Mouse (Mus musculus) CD4-positive, CD25-positive, alpha-beta regulatory T cell, adult 4 months (primary cell): ENCODE results near the gene Wipf3. TPM values are rescaled to one million over a fixed set of nuclear protein-coding genes. Genes with fewer than 3 reads are reported as not detected.

Experiments used
- ATAC-seq: one replicate; pipeline ENCODE4 v1.8.0; 2017
- polyA plus RNA-seq, 2 experiments: library from polyadenylated mRNA; unstranded; fragments of 100-300 nt; shearing (Covaris generic); gene quantifications; one replicate each; pipeline ENCODE4 v1.2.1; 2017

Gene Wipf3
- polyA plus RNA-seq, 2 experiments from 2014 or later, result not detected

GRCm38 (mm10) chr6:54432806-54433545 lies 3.6 kb downstream of the Wipf3 start:
- no peak for ATAC-seq

DNA sequence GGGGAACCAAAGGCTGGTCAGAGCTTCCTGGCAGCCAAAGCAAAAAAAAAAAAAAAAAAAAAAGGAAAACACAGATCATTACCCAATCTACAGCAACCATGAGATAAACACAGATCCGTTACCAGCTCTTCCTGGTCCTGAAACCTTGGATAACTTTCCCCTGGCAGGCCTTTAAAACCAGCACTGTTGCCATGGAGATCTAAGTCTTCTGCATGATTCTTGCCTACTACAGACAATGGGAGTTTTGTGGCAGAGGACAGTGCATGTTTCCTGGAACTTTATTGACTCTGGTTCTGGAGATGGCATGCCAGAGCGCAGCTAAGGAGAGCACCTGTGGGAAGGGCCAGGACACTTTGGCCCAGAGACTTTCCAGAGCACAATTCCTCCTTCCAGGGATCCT lies 4.8 kb downstream of the Wipf3 start:
- no peak for ATAC-seq

DNA sequence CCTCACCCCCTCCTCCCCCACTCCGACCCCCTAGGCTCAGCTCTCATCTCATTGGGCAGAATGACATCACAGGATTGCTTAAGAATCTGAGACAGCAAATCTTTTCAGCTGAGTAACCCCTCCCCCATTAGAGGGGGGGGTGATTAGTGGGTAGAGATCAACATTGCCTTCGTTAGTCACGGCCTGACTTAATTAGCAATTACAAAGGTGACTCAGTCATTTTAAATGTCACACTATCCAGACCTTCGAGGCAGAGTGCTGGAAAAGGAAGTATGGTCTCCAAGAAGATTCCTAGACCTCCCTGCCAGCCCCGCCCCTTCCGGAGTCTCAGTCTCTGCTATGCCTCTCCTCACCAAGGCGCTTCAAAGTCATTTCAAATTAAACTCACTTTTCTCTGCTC lies 6.3 kb downstream of the Wipf3 start:
- ATAC-seq, result no peak

DNA sequence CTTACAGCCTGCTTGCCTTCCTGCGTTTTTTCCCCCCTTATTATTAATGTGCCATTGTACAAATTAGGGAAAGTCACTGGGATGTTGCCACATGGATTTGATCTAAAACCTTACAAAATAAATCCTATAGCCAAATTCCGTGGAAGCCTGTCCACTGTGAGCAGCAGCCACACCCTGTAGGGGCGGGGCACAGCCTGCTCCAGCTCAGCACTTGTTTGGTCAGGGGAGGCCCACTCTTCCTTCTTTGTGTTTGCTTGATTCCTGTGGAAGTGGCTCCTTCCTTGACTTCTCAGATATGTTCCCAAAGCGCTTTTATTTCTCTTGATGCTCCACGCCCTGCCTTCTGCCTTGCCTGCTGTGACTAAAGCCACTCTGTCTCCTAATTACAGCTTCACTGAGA lies 6.9 kb downstream of the Wipf3 start:
- no peak for ATAC-seq

DNA sequence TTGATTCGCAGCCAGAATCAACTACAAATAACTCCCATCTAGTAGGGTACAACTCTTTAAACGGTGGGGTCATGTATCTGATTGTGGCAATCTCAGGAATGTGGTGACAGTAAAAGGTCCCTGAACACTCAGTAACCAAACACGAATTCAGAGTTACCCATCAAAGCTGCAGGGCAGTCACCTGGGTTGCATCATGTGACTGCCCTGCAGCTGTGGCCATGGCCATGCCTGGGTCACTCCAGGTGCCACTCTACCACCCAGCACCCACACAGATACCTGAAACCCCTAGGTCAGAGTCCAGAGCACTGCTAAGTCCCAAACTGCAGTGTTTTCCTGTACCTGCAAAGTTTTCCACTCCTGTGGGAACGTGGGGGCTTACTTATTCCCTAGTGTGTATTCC lies 9.1 kb downstream of the Wipf3 start:
- ATAC-seq, result no peak

- no peak for ATAC-seq
Observed at GRCm38 (mm10) chr6:54440658-54441057, 11.3 kb downstream of the Wipf3 start.

DNA sequence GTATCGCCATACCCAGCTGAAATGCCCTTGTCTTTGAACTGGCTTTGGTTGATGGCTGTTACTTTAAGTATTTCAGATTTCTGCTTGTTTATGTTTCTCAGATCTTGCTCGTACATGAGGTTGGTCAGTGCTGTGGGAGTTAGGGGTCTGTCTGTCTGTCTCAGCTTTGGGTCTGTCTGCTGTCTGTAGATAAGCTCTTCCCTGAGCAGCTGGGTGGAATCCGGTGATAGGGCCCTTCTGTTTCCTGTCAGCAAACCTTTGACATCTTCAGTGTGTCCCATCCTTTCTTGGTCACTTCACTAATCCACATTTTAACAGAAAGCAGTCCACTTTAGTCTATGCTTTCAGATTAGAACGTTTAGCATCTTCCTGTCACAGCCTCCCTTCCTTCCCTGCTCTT lies 14.3 kb downstream of the Wipf3 start:
- no peak for ATAC-seq

DNA sequence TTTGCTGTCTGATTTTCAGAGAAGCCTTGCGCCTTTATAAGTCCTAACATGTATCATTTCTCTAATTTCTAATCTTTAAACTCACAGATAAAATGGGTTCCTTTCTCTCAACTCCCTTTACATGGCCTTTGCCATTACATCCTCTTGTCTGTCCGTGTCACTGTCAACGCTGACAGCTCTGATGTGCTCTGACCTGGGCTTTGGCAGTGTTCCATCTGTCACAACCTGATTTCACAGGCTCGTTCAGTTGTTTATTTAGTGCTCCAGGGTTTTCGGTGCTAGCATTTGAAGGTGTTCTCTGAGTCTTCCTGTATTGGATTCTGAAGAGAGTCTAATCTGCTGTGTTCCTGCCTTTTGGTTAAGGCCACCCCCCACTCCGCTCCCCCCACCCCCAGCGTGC lies 14.7 kb downstream of the Wipf3 start:
- no peak for ATAC-seq

GRCm38 (mm10) chr6:54445249-54445818 lies 15.9 kb downstream of the Wipf3 start:
- ATAC-seq, result no peak

DNA sequence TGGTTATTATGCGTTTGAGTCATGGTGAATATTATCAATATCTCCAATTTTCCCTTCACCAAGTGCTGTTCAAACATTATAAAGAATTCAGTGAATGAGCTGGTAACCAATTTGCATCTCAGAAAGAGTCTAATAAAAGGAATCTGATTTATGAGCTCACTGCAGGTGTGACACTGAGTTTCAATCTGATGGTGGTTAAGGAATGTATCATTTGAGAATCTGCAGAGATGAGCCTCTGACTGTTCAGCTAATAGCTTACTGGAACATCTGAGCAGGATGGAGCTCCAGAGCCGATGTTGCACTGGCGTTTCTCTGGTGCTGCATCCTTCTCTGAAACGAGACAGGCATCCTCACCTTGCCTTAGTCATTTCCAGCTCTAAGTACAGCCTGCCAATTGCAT lies 17.9 kb downstream of the Wipf3 start:
- ATAC-seq, result no peak

- ATAC-seq, result no peak
Observed at GRCm38 (mm10) chr6:54459661-54460060, 30.3 kb downstream of the Wipf3 start.

DNA sequence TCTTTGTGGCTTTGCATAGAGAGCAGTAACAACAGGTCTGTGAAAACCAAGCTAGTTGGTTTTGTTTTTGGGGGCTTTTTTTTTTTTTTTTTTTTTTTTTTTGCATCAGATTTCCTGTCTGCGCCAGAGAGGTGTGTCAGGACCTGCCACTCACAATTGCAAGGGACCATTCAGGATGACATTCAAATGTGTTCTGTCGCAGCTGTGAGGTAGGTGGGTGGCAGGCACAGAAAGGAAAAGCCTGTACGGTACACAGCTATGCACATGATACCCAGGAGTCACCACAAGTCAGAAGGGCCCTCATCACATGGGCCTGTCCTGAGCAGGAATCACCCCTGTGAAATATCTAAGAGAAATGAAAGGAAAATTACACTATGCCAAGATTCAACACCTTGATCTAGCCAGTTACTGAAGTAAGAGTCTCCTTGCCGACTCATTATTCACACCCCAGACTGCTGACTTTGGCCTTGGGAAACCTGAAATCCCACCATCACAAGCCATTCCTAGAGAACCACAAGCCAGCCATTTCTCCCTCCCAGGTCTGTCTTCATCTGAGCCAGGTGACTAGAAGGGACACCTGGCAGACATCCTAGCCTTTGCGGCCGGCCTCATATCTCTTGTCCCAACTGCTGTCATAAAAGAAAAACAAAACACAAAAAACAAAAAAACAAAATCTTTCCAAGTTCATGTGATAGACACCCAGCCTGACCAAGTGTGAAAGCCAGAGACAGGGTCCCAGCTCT lies 30.9 kb downstream of the Wipf3 start:
- no peak for ATAC-seq

GRCm38 (mm10) chr6:54460915-54461671 lies 31.7 kb downstream of the Wipf3 start:
- no peak for ATAC-seq

DNA sequence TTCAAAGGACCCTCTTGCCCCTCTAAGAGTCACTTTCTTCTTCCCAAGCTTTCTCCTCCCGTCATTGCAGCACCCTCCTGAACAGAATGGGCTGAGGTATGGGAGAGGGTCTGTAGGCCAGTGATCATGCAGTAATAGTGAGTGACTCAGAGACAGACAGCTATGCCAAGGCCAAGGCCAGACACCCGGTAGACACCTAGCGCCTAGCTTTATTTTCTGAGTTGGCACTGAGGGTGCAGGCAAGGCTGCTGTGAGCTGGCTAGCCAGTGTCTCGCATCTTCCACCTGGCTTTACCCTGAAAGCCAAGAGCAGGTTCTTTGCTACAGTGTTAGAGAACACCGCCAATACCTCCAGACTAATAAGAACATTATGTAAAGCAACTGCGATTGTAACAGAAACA lies 33.4 kb downstream of the Wipf3 start:
- no peak for ATAC-seq

DNA sequence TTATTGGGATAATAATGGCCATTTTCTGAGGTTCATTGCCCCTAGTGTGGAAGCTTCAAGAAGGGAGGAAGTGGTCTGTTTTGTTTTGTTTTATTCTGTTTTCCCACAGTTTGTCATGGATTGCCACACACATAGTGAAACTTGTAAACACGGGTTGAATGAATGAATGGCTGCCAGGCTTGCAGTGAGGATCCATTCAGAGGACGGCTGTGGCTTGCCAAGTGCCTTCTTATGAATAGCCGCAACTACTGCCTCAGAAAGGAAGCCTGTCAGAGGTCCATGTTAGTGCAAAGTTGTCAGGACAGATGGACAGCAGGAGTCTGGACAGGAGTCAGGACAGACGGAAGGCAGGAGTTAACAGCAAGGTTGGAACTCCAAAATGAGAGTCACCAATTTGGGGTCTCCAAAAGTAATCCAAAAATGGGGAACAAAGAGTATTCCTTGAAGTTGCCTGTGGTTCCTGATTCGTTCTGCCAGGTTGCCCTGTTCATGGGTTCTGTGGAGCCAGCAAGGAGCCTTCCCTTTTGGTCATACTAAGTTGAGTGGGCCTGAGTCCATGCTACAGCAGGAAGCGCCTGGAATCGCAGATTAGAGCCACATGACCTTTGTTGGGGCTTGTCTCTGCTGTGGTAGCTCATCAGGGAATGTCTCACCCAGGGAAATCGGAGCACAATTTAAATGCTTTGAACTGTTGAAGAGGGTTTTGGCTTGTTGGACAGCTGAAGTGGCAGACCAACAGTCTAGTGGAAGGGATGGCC lies 34.5 kb downstream of the Wipf3 start:
- ATAC-seq, result no peak

GRCm38 (mm10) chr6:54464926-54465325 lies 35.5 kb downstream of the Wipf3 start:
- ATAC-seq, result no peak

DNA sequence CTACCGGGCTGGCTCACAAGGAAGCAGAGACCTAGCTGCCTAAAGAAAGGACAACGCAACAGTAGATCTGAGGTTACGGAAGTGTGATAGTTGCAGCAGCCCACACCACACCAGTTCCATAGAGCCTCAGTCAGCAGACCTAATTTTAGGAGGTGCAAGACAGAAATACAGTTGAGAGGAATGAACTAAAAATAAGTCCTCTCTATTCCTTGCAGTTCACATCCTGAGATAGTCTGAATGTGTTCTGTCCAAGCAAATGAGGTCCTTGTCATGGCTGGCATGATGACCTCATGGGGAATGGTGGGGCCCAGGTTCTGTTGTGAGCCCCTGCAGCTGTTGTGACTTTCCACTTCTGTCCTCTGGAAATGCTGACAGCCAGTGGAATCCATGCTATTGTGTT lies 38.0 kb downstream of the Wipf3 start:
- no peak for ATAC-seq

- no peak for ATAC-seq
Observed at GRCm38 (mm10) chr6:54471866-54472265, 42.5 kb downstream of the Wipf3 start.

- ATAC-seq, result no peak
Observed at GRCm38 (mm10) chr6:54472846-54473715, 43.7 kb downstream of the Wipf3 start.

DNA sequence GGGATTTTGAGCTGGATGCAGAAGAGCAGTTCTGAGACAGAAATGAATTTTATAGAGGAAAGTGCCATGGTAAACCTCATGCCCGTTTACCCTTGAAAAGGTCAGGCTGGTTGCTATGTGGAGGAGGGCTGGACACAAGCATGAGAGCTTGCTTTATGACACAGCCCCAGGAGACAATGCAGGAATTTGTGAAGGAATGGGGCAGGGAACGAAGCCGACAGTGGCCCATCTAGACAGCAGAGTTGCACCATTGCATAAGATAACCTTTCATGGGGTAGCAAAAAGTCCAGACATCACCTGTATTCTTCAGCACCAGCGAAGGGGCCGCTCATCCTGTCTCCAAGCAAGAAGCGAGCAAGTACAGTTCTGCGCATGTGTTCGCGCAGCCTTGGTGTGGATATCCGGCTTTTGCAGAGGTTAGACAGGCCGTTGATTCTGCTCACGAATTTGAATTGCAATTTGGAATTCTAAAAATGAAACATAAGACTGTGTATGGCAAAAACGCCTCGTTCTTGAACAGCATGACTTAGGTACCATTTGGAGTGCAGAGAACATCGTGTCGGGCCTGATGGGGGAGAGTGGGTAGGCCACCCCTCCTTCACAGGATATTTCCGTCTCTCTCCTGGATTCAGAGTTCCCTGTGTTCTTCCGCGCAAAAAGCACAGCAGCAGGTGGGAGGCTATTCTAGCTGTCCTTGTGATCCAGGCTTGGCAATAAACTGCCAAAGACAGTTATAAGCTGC lies 46.7 kb downstream of the Wipf3 start:
- no peak for ATAC-seq
